Mouse (Mus musculus): ENCODE measurements around the gene Slc15a5. TPM values are rescaled to one million over a fixed set of nuclear protein-coding genes. Genes with fewer than 3 reads are reported as not detected.

Gene Slc15a5
- total RNA-seq, 2 experiments from 2014 or later = not detected

GRCm38 (mm10) chr6:138055572-138055971, 24.1 kb downstream of the Slc15a5 start:
- DNase-seq = no peak

GRCm38 (mm10) chr6:138054956-138055355, 24.8 kb downstream of the Slc15a5 start:
- DNase-seq = no peak

GRCm38 (mm10) chr6:138054166-138054565, 25.6 kb downstream of the Slc15a5 start:
- DNase-seq = no peak

GRCm38 (mm10) chr6:138053686-138054085, 26.0 kb downstream of the Slc15a5 start:
- DNase-seq = no peak

GRCm38 (mm10) chr6:138045364-138045763, 34.4 kb downstream of the Slc15a5 start:
- DNase-seq = no peak

- DNase-seq = no peak
Measured at GRCm38 (mm10) chr6:138042891-138043290, 36.8 kb downstream of the Slc15a5 start.

GRCm38 (mm10) chr6:138041865-138042264, 37.9 kb downstream of the Slc15a5 start:
- no peak for DNase-seq

- DNase-seq = no peak
Measured at GRCm38 (mm10) chr6:138037587-138037986, 42.1 kb downstream of the Slc15a5 start.

- no peak for DNase-seq
Measured at GRCm38 (mm10) chr6:138036891-138037290, 42.8 kb downstream of the Slc15a5 start.

- no peak for DNase-seq
Measured at GRCm38 (mm10) chr6:138016898-138017297, 62.8 kb downstream of the Slc15a5 start.

GRCm38 (mm10) chr6:138014976-138015674, 64.6 kb downstream of the Slc15a5 start:
- no peak for DNase-seq

- no peak for DNase-seq
Measured at GRCm38 (mm10) chr6:138011955-138012354, 67.8 kb downstream of the Slc15a5 start.

GRCm38 (mm10) chr6:138007705-138008104, 72.0 kb downstream of the Slc15a5 start:
- no peak for DNase-seq

- DNase-seq = no peak
Measured at GRCm38 (mm10) chr6:138006525-138007251, 73.0 kb downstream of the Slc15a5 start.

GRCm38 (mm10) chr6:137989853-137990252, 89.9 kb downstream of the Slc15a5 start:
- DNase-seq = no peak

- no peak for DNase-seq
Measured at GRCm38 (mm10) chr6:137985169-137985568, 94.5 kb downstream of the Slc15a5 start.

- no peak for DNase-seq
Measured at GRCm38 (mm10) chr6:137982195-137982737, 97.5 kb downstream of the Slc15a5 start.

- DNase-seq = no peak
Measured at GRCm38 (mm10) chr6:137980905-137981696, 98.6 kb downstream of the Slc15a5 start.

GRCm38 (mm10) chr6:137980413-137980812, 99.3 kb downstream of the Slc15a5 start:
- no peak for DNase-seq

- DNase-seq = no peak
Measured at GRCm38 (mm10) chr6:137979802-137980201, 99.9 kb downstream of the Slc15a5 start.

- DNase-seq = no peak
Measured at GRCm38 (mm10) chr6:137976021-137976420, 103.7 kb downstream of the Slc15a5 start.

GRCm38 (mm10) chr6:137963703-137964102, 116.0 kb downstream of the Slc15a5 start:
- DNase-seq = no peak

- DNase-seq = no peak
Measured at GRCm38 (mm10) chr6:137962836-137963235, 116.9 kb downstream of the Slc15a5 start.
